Mouse (Mus musculus): Measurements from ENCODE around the gene Rnf149. TPM values are rescaled to one million over a fixed set of nuclear protein-coding genes. Genes with fewer than 3 reads are reported as not detected.

Rnf149 gene
- total RNA-seq, 2 experiments from 2014 or later: 28.1 to 31.0 TPM

DNA sequence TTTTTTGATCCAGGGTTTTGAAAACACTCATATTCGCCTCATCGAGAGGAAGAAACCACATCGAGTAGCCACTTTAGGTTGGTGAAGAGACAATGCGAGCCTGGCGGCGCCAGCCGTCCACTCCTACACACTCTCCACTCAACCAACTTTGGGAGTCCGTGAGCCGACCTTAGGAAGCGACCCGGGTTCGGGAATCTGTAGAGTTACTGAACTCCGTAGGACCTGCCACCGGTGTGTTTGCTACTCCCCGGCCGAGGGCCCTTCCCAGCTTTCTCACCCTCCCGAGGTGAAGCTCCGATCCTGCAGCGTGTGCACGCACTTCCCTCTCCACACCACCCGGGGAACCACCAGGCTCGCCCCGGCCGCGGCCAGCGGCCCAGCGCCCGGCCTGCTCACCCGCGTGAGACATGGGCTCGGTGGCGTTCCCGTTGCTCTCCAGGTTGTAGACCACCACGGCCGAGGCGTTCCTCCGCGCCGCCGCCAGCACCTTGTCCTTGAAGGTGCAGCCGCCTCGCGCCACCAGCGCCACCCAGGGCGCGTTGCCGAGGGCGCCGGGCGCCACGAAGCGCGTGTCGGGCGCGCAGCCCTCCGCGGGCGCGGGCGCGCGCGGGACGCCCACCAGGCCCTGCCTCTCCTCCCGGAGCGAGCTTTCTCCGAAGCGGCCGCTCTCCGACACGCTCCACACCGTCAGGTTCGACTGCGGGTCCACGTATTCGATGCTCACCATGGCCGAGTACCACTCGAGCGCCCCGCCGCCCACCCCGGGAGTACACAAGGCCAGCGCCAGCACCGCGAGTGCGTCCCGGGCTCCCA, 568 bp downstream of the Rnf149 start:
- peak; percentile 33 to 77 for DNase-seq (ENCODE audit: low spot score in 2 of 2)

- no peak for DNase-seq (ENCODE audit: low spot score in 2 of 2)
Measured at GRCm38 (mm10) chr1:39575778-39576375, 1.3 kb downstream of the Rnf149 start.

DNA sequence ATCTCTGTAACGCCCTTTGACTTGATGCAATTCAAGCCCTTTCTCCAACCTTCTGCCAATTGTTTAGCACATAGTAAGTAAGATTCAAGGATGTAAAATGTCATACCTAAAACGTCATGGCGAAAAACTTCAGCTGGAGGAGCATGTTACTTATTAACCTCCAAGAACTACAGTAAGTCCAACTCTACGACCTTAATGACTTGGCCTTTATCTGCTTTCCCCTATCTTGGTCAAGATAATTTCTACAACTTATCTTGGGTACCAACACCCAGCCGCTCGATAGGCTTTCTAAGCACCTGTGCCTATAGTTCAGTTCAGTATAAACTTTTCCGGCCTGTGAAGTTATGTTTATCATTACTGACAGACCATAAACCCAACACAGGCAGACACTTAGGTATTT, 3.3 kb downstream of the Rnf149 start:
- DNase-seq (ENCODE audit: low spot score in 2 of 2): no peak

GRCm38 (mm10) chr1:39571653-39572052, 5.6 kb downstream of the Rnf149 start:
- DNase-seq (ENCODE audit: low spot score in 2 of 2): no peak

DNA sequence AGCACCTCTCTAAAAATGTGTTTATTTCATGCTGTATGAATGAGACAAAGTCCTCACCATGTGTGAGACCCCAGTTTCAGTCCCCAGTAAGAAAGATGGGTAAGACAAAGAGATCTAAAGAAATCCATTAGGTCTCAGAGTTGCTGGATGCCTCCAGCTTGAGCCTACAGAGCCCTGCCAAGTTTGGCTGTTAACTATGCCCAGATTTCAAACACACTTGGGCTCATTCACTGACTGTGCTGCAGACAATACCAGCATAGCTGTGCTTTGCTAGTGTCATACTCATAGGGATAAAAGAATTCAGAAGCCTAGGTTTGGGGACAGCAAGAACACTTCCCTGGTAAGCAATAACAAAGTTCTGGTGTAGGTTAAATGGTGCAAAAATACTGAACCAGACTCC, 9.1 kb downstream of the Rnf149 start:
- no peak for DNase-seq (ENCODE audit: low spot score in 2 of 2)

- DNase-seq (ENCODE audit: low spot score in 2 of 2): no peak
Measured at GRCm38 (mm10) chr1:39564603-39565002, 12.6 kb downstream of the Rnf149 start.

GRCm38 (mm10) chr1:39563161-39563560, 14.0 kb downstream of the Rnf149 start:
- DNase-seq (ENCODE audit: low spot score in 2 of 2): no peak

- DNase-seq (ENCODE audit: low spot score in 2 of 2): no peak
Measured at GRCm38 (mm10) chr1:39561920-39562319, 15.3 kb downstream of the Rnf149 start.

- no peak for DNase-seq (ENCODE audit: low spot score in 2 of 2)
Measured at GRCm38 (mm10) chr1:39559009-39559408, 18.2 kb downstream of the Rnf149 start.

GRCm38 (mm10) chr1:39555556-39556415, 21.4 kb downstream of the Rnf149 start:
- peak in 1 of 2 experiments; percentile 41 for DNase-seq (ENCODE audit: low spot score in 2 of 2)

DNA sequence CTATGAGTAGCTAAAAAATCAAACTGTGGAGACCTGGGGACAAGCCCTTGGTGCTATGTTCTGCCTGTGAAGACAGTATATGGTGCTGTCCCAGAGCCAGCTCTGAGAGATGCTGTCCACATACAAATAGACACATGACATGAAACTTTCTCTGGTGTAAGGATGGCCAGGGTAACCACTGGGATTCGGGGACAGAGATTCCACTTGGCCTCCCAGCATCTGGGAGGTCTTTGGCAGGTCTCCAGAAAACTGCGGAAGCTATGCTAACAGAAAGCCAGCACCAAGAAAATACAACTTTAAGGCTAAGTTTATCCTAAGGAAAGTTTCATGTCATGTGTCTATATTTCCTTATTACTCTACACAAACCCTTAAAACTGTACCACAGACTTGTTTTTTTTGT, 27.4 kb downstream of the Rnf149 start:
- DNase-seq (ENCODE audit: low spot score in 2 of 2): no peak

DNA sequence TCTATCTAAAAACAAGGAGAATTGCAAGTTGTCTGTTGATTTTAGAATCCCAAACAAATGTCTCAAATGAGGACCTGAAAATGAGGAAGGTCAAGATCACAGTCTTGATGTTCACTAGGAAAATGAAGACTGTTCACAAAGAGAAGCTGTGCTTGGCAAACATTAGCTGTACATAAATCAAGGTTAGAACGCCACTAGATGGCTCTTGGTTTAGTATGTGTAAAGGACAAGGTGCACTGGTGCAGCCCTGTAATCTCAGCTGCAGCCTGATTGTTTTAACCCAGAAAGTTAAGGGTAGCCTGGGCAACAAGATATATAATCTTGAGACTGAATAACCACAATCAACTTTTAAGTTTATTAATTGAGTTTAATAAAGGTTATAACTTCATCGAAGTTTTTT, 30.0 kb downstream of the Rnf149 start:
- DNase-seq (ENCODE audit: low spot score in 2 of 2): no peak

DNA sequence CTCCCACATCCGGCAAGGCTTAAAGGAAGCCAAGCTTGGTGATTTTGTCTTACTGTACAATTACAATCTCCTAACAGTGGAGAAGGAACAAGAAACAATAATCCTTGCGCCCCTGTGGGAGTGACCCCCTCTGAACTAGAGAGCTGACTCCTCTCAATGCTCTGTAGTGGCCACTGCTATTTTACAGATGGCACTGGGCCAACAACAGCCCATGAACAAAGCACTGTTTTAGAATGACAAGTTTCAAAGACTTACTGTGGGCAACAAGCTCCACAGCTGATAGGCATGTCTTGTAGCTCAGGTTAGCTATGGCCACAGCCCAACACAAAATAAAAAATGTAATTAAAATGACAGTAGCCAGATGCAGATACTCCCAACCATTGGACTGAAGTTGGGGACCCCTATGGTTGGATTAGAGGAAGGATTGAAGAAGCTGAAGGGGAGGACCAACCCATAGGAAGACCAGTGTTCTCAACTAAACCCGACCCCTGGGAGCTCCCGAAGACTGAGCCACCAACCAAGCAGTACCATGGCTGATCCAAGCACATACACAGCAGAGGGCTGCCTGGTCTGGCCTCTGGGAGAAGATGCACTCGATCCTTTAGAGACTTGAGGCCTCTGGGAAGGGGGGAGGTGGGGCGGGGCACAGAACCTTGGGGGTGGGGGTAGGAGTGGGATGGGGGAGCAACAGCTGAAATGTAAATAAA, 30.9 kb downstream of the Rnf149 start:
- no peak for DNase-seq (ENCODE audit: low spot score in 2 of 2)

DNA sequence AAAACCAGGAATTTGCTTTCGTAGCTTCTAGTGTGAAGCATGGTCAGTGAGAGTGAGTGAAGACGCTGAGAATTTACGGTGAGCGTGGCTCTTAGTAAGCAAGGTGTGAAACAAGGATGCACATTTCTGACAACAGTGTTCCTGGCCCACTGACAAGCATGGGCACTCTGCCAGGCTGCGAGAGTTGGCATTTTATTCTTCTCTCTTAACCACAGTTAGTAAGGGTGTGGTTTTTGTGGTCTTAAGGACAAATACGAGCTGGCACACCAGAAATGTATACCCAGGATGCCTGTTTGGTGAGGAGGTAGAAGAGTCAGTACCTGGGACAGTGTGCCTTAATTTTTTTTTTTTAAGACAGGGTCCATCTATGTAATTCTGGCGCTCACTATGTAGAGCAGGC, 31.6 kb downstream of the Rnf149 start:
- no peak for DNase-seq (ENCODE audit: low spot score in 2 of 2)

- no peak for DNase-seq (ENCODE audit: low spot score in 2 of 2)
Measured at GRCm38 (mm10) chr1:39540592-39540991, 36.6 kb downstream of the Rnf149 start.

- no peak for DNase-seq (ENCODE audit: low spot score in 2 of 2)
Measured at GRCm38 (mm10) chr1:39537631-39538380, 39.4 kb downstream of the Rnf149 start.

- DNase-seq (ENCODE audit: low spot score in 2 of 2): no peak
Measured at GRCm38 (mm10) chr1:39536701-39537100, 40.5 kb downstream of the Rnf149 start.

- peak; percentile 98 to 99 for DNase-seq (ENCODE audit: low spot score in 2 of 2)
Measured at GRCm38 (mm10) chr1:39535515-39536311, 41.5 kb downstream of the Rnf149 start.

DNA sequence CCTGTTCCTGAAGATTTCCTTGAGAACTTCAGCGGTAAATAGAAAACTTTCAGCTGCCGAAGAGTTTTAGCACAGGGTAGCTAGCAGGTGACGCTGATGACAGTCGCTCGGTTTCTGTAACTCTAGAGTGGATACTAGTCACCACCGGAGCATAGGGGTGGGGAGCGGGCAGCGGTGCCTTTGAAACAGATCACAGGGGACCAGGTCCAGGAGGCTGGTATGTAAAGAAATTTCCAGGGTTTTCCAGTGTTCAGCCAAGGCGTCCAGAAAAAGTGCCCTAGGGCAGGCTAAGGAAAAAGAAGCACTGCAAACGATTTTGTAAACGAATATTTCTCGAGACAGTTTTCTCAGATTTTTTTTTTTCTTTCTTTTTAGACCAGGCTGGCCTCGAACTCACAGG, 42.4 kb downstream of the Rnf149 start, which contains the start of gene Cnot11:
Gene Cnot11, plus strand, starts transcription at position 162 of the 400 bp plus-strand sequence.
- DNase-seq (ENCODE audit: low spot score in 2 of 2): no peak

DNA sequence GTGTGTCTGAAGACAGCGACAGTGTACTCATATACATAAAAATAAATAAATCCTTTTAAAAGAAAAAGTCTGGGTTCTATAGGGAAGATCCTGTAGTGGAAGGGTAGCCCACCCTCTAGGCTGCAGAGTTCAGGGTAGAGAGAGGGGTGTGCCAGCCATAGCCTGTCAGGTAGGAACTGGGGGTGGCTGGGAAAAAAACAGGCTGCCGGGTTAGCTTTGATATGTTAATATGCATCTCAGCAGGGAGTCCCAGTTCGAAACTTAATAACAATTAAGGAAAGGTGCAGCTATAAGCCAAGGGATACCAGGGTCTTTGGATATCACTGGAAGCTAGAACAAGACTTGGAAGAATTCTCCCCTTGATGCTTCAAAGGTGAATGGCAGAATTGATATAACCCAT, 43.3 kb downstream of the Rnf149 start:
- DNase-seq (ENCODE audit: low spot score in 2 of 2): no peak

Measured in layer of hippocampus, postnatal 14 days (tissue).